Mouse (Mus musculus): ENCODE data around the gene Pitpnm3. TPM values are rescaled to one million over a fixed set of nuclear protein-coding genes. Genes with fewer than 3 reads are reported as not detected.
A peak's percentile ranks its signal among the peaks of the same experiment; 100 is the strongest.

Pitpnm3 gene
- polyA plus RNA-seq, 1 experiment from 2014 or later, result 0.50 TPM

GRCm38 (mm10) chr11:72110726-72111125 lies 24.9 kb downstream of the Pitpnm3 start:
- no peak for ATAC-seq
- no peaks in the 10 kb centered on the region for H3K27me3 ChIP-seq (replicated peaks)
- H3K9me3 ChIP-seq, result no peaks in the 10 kb centered on the region
- H3K9ac ChIP-seq, result no peak overlapping the region
- no peaks in the 10 kb centered on the region for H3K36me3 ChIP-seq
- H3K27ac ChIP-seq, result no peak overlapping the region
- 34% methylated on average over 3 of the region's 3 CpGs for WGBS
- no peak overlapping the region for H3K4me3 ChIP-seq (replicated peaks)
- H3K4me2 ChIP-seq (replicated peaks), result no peak overlapping the region
- no peaks in the 10 kb centered on the region for H3K4me1 ChIP-seq (replicated peaks)

- H3K27ac ChIP-seq, result no peak overlapping the region
- ATAC-seq, result no peak
- H3K9me3 ChIP-seq, result no peaks in the 10 kb centered on the region
- no peak overlapping the region for H3K4me2 ChIP-seq (replicated peaks)
- no peaks in the 10 kb centered on the region for H3K4me1 ChIP-seq (replicated peaks)
- H3K27me3 ChIP-seq (replicated peaks), result no peaks in the 10 kb centered on the region
- WGBS, result 63% methylated on average over 8 of the region's 8 CpGs
- no peak overlapping the region for H3K4me3 ChIP-seq (replicated peaks)
- H3K9ac ChIP-seq, result no peak overlapping the region
- H3K36me3 ChIP-seq, result no peaks in the 10 kb centered on the region
Measured at GRCm38 (mm10) chr11:72104223-72104622, 31.4 kb downstream of the Pitpnm3 start.

GRCm38 (mm10) chr11:72103530-72103929 lies 32.0 kb downstream of the Pitpnm3 start:
- Histone ChIP-seq H3K9ac (no peak overlapping the region), H3K9me3 (no peaks in the 10 kb centered on the region), H3K4me1 (replicated peaks) (no peaks in the 10 kb centered on the region), H3K36me3 (no peaks in the 10 kb centered on the region), H3K4me2 (replicated peaks) (no peak overlapping the region), H3K27me3 (replicated peaks) (no peaks in the 10 kb centered on the region), H3K4me3 (replicated peaks) (no peak overlapping the region), H3K27ac (no peak overlapping the region)
- ATAC-seq, result no peak
- 73% methylated on average over 7 of the region's 7 CpGs for WGBS

- Histone ChIP-seq H3K4me1 (replicated peaks) (no peaks in the 10 kb centered on the region), H3K27me3 (replicated peaks) (no peaks in the 10 kb centered on the region; the same call in 1 of the 2 replicates), H3K4me3 (replicated peaks) (no peak overlapping the region), H3K9ac (no peak overlapping the region), H3K36me3 (no peaks in the 10 kb centered on the region), H3K9me3 (no peaks in the 10 kb centered on the region), H3K4me2 (replicated peaks) (no peak overlapping the region), H3K27ac (no peak overlapping the region)
- ATAC-seq, result no peak
- 90% methylated on average over 4 of the region's 4 CpGs for WGBS
Measured at GRCm38 (mm10) chr11:72100996-72101395, 34.6 kb downstream of the Pitpnm3 start.

GRCm38 (mm10) chr11:72099181-72099580 lies 36.4 kb downstream of the Pitpnm3 start:
- ATAC-seq, result no peak
- Histone ChIP-seq H3K9me3 (no peaks in the 10 kb centered on the region), H3K27ac (no peak overlapping the region), H3K27me3 (replicated peaks) (no peaks in the 10 kb centered on the region; the same call in 1 of the 2 replicates), H3K9ac (no peak overlapping the region), H3K36me3 (no peaks in the 10 kb centered on the region), H3K4me1 (replicated peaks) (no peaks in the 10 kb centered on the region), H3K4me3 (replicated peaks) (no peak overlapping the region), H3K4me2 (replicated peaks) (no peak overlapping the region)
- WGBS, result 70% methylated on average over 4 of the region's 4 CpGs

GRCm38 (mm10) chr11:72098027-72098426 lies 37.6 kb downstream of the Pitpnm3 start:
- no peaks in the 10 kb centered on the region for H3K9me3 ChIP-seq
- 85% methylated on average over 3 of the region's 3 CpGs for WGBS
- H3K4me1 ChIP-seq (replicated peaks), result no peaks in the 10 kb centered on the region
- H3K27me3 ChIP-seq (replicated peaks), result no peaks in the 10 kb centered on the region; the same call in 1 of the 2 replicates
- H3K4me3 ChIP-seq (replicated peaks), result no peak overlapping the region
- no peak overlapping the region for H3K27ac ChIP-seq
- no peak overlapping the region for H3K9ac ChIP-seq
- H3K4me2 ChIP-seq (replicated peaks), result no peak overlapping the region
- no peak for ATAC-seq
- no peaks in the 10 kb centered on the region for H3K36me3 ChIP-seq

- H3K27ac ChIP-seq, result no peak overlapping the region
- no peak overlapping the region for H3K9ac ChIP-seq
- H3K36me3 ChIP-seq, result no peaks in the 10 kb centered on the region
- H3K4me3 ChIP-seq (replicated peaks), result no peak overlapping the region
- H3K27me3 ChIP-seq (replicated peaks), result no peaks in the 10 kb centered on the region; the same call in 1 of the 2 replicates
- no peak overlapping the region for H3K4me2 ChIP-seq (replicated peaks)
- H3K9me3 ChIP-seq, result no peaks in the 10 kb centered on the region
- ATAC-seq, result no peak
- no peaks in the 10 kb centered on the region for H3K4me1 ChIP-seq (replicated peaks)
- 52% methylated on average over 3 of the region's 3 CpGs for WGBS
Measured at GRCm38 (mm10) chr11:72095994-72096393, 39.6 kb downstream of the Pitpnm3 start.

- H3K4me2 ChIP-seq (replicated peaks), result no peak overlapping the region
- H3K4me1 ChIP-seq (replicated peaks), result no peaks in the 10 kb centered on the region
- 71% methylated on average over 7 of the region's 7 CpGs for WGBS
- no peaks in the 10 kb centered on the region; the same call in 1 of the 2 replicates for H3K27me3 ChIP-seq (replicated peaks)
- no peak for ATAC-seq
- no peaks in the 10 kb centered on the region for H3K9me3 ChIP-seq
- no peak overlapping the region for H3K9ac ChIP-seq
- no peak overlapping the region for H3K4me3 ChIP-seq (replicated peaks)
- no peak overlapping the region for H3K27ac ChIP-seq
- H3K36me3 ChIP-seq, result no peaks in the 10 kb centered on the region
Measured at GRCm38 (mm10) chr11:72094442-72094841, 41.1 kb downstream of the Pitpnm3 start.

- no peak for ATAC-seq
- Histone ChIP-seq H3K4me2 (replicated peaks) (no peak overlapping the region), H3K4me1 (replicated peaks) (no peaks in the 10 kb centered on the region), H3K9ac (no peak overlapping the region), H3K36me3 (no peaks in the 10 kb centered on the region), H3K9me3 (no peaks in the 10 kb centered on the region), H3K4me3 (replicated peaks) (no peak overlapping the region), H3K27ac (no peak overlapping the region), H3K27me3 (replicated peaks) (no peaks in the 10 kb centered on the region; the same call in 1 of the 2 replicates)
- 60% methylated on average over 8 of the region's 8 CpGs for WGBS
Measured at GRCm38 (mm10) chr11:72092390-72092789, 43.2 kb downstream of the Pitpnm3 start.

GRCm38 (mm10) chr11:72086251-72087046 lies 49.1 kb downstream of the Pitpnm3 start:
- Histone ChIP-seq H3K9ac (no peak overlapping the region), H3K36me3 (no peaks in the 10 kb centered on the region), H3K4me1 (replicated peaks) (0 out of 2 replicates have a peak, but pooled peaks cover 3% of the 10 kb centered on the region), H3K27ac (0 out of 2 replicates have a peak overlapping the region, but pooled peaks have one; percentile 32), H3K4me2 (replicated peaks) (no peak overlapping the region), H3K9me3 (no peaks in the 10 kb centered on the region), H3K27me3 (replicated peaks) (no peaks in the 10 kb centered on the region), H3K4me3 (replicated peaks) (no peak overlapping the region)
- 50% methylated on average over 11 of the region's 11 CpGs for WGBS
- ATAC-seq, result no peak

- Histone ChIP-seq H3K4me3 (replicated peaks) (no peak overlapping the region), H3K9ac (no peak overlapping the region), H3K27me3 (replicated peaks) (no peaks in the 10 kb centered on the region), H3K36me3 (no peaks in the 10 kb centered on the region), H3K4me2 (replicated peaks) (no peak overlapping the region), H3K9me3 (no peaks in the 10 kb centered on the region), H3K27ac (no peak overlapping the region), H3K4me1 (replicated peaks) (0 out of 2 replicates have a peak, but pooled peaks cover 3% of the 10 kb centered on the region)
- no peak for ATAC-seq
- 92% methylated on average over 15 of the region's 15 CpGs for WGBS
Measured at GRCm38 (mm10) chr11:72084337-72084736, 51.2 kb downstream of the Pitpnm3 start.

GRCm38 (mm10) chr11:72082601-72083000 lies 53.0 kb downstream of the Pitpnm3 start:
- no peak for ATAC-seq

GRCm38 (mm10) chr11:72080461-72080860 lies 55.1 kb downstream of the Pitpnm3 start:
- Histone ChIP-seq H3K4me3 (replicated peaks) (no peak overlapping the region), H3K27me3 (replicated peaks) (no peaks in the 10 kb centered on the region), H3K27ac (no peak overlapping the region), H3K9ac (no peak overlapping the region), H3K4me2 (replicated peaks) (no peak overlapping the region), H3K36me3 (no peaks in the 10 kb centered on the region), H3K9me3 (no peaks in the 10 kb centered on the region), H3K4me1 (replicated peaks) (no peaks in the 10 kb centered on the region)
- 79% methylated on average over 6 of the region's 6 CpGs for WGBS
- no peak for ATAC-seq

More at GRCm38 (mm10) chr11:72082601-72083000, 53.0 kb downstream of the Pitpnm3 start:
- H3K4me3 ChIP-seq (replicated peaks), result no peak overlapping the region
- H3K9ac ChIP-seq, result no peak overlapping the region
- no peak overlapping the region for H3K27ac ChIP-seq
- WGBS, result 89% methylated on average over 4 of the region's 4 CpGs
- H3K36me3 ChIP-seq, result no peaks in the 10 kb centered on the region
- no peak overlapping the region for H3K4me2 ChIP-seq (replicated peaks)
- no peaks in the 10 kb centered on the region for H3K9me3 ChIP-seq
- H3K4me1 ChIP-seq (replicated peaks), result 0 out of 2 replicates have a peak, but pooled peaks cover 3% of the 10 kb centered on the region
- no peaks in the 10 kb centered on the region for H3K27me3 ChIP-seq (replicated peaks)

All from intestine, embryonic 15.5 days (tissue).